Mouse (Mus musculus) neural tube, embryonic 12.5 days (tissue): Measurements from ENCODE around the gene Mamld1. TPM values are rescaled to one million over a fixed set of nuclear protein-coding genes. Genes with fewer than 3 reads are reported as not detected.
A peak's percentile ranks its signal among the peaks of the same experiment; 100 is the strongest.
"Not testable (repeated sequence)": the region's sequence is repeated elsewhere in the genome, so short reads cannot be mapped to it uniquely, and the experiment has no call there.

Experiments
- ATAC-seq: fragments of 200-750 bp; cut with Nextera tagmentation; 2 replicates; pipeline ENCODE4 v1.8.0; 2017; ENCODE audit warnings: low read depth, mild to moderate bottlenecking, moderate TSS enrichment, moderate library complexity; ENCODE audit not compliant: low FRiP score
- H3K27ac ChIP-seq: fragments of 300-500 bp; sonication (generic); 2 replicates; pipeline ENCODE4 v1.5.1; 2016
- H3K27me3 ChIP-seq: fragments of 300-500 bp; sonication (generic); replicated peaks from 2 replicates; pipeline ENCODE4 v1.6.1; 2016; ENCODE audit warnings: mild to moderate bottlenecking
- H3K36me3 ChIP-seq: fragments of 300-500 bp; sonication (generic); 2 replicates; pipeline ENCODE4 v1.6.1; 2016; ENCODE audit warnings: mild to moderate bottlenecking
- H3K4me1 ChIP-seq: fragments of 300-500 bp; sonication (generic); 2 replicates; pipeline ENCODE4 v1.6.1; 2016
- H3K4me2 ChIP-seq: fragments of 300-500 bp; sonication (generic); replicated peaks from 2 replicates; pipeline ENCODE4 v1.6.1; 2016; ENCODE audit warnings: mild to moderate bottlenecking
- H3K4me3 ChIP-seq: fragments of 300-500 bp; sonication (generic); 2 replicates; pipeline ENCODE4 v1.5.1; 2016
- H3K9ac ChIP-seq: fragments of 300-500 bp; sonication (generic); 2 replicates; pipeline ENCODE4 v1.6.1; 2016; ENCODE audit warnings: mild to moderate bottlenecking
- H3K9me3 ChIP-seq: fragments of 300-500 bp; sonication (generic); 2 replicates; pipeline ENCODE4 v1.6.1; 2016; ENCODE audit warnings: mild to moderate bottlenecking
- WGBS: fragments of 180-500 bp; shearing (Covaris S2); methylation state at CpG from one replicate; pipeline ENCODE4 v1.1.7; 2016; 5-methylcytosine and 5-hydroxymethylcytosine counted together
- polyA plus RNA-seq: library from polyadenylated mRNA; unstranded; fragments of >200 nt; fragmentation: Nextera tagmentation; extraction: Ambion mirVana; gene quantifications from 2 replicates; pipeline ENCODE4 v1.2.1, GENCODE M21; 2016

Gene Mamld1
- polyA plus RNA-seq: 2.8 and 4.5 TPM in 2 replicates

DNA sequence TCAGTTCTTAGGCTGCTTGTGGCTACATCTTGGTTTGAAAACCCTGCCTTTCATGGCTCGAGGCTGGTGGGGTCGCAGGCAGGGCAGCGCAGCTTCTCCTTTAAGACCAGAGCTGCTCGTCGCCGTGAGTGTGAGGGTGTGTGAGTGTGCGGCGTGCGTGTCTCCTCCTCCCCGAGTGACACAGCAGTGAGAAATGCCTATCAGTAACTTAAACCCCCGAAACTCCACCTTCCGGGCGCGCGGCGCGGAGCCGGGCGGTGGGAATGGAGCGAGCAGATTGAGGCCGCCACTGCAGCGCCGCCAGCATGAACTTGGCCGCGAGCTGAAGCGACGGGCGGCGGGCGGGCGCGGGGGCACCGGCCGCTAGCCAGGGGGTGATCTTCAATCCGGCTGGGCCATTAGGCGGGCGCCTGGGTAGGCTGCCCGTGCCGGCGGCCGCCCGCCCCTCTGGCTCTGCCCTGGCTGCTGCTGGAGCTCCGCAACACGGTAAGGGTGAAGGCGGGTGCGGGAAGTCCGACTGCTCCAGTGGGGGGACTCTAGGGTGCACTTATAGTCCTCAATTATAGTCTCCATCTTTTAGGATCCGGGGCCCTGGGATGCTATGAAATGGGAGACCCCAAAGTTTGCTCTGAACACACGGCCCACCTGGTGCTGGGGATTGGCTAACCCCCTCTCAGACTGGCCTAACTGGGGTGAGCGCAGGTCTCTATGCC lies at the start of gene Mamld1:
Gene Mamld1 (plus strand): TSS at position 393 of the 713 bp plus-strand sequence.
- Histone ChIP-seq H3K27me3 (0 out of 2 replicates have a peak, but pooled peaks cover 6% of the 10 kb centered on the region), H3K4me2 (peak within 1 kb of the TSS; percentile 66), H3K27ac (no peak within 1 kb of the TSS), H3K4me1 (no peaks in the 10 kb centered on the region), H3K9ac (peak within 1 kb of the TSS; percentile 63), H3K36me3 (no peaks in the 10 kb centered on the region), H3K9me3 (no peaks in the 10 kb centered on the region), H3K4me3 (peak within 1 kb of the TSS; percentile 44)
- 20% methylated on average over 50 of the region's 50 CpGs for WGBS
- peak; percentile 34 for ATAC-seq

DNA sequence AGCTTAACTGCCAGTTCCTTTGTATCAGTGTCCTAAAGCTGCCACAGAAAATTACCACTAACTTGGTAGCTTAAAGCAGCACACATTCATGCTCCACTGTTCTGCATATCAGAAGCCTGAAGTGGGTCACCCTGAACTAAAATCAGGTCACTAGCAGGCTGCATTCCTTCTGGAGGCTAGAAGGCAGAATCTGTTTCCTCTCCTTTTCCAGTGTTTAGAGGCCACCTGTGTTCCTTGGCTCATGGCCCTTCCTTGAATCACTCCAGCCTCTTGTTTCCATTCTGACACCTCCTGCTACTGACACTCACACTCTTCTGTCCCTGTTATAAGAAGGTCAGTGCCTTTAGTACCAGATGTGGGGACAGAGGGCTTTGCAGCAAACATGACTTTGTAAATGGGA lies 25.3 kb upstream of the Mamld1 start:
- no peak overlapping the region for H3K4me2 ChIP-seq
- no peaks in the 10 kb centered on the region for H3K4me1 ChIP-seq
- no peak for ATAC-seq
- H3K27me3 ChIP-seq: no peaks in the 10 kb centered on the region
- H3K9me3 ChIP-seq: no peaks in the 10 kb centered on the region
- H3K27ac ChIP-seq: no peak overlapping the region
- H3K9ac ChIP-seq: no peak overlapping the region
- no peak overlapping the region for H3K4me3 ChIP-seq
- no peaks in the 10 kb centered on the region for H3K36me3 ChIP-seq

GRCm38 (mm10) chrX:71028007-71028406 lies 22.0 kb upstream of the Mamld1 start:
- H3K9ac ChIP-seq: no peak overlapping the region
- no peak overlapping the region for H3K4me3 ChIP-seq
- H3K27ac ChIP-seq: no peak overlapping the region
- WGBS: 84% methylated on average over 4 of the region's 4 CpGs
- H3K4me1 ChIP-seq: no peaks in the 10 kb centered on the region
- ATAC-seq: no peak
- no peaks in the 10 kb centered on the region for H3K27me3 ChIP-seq
- no peaks in the 10 kb centered on the region for H3K9me3 ChIP-seq
- no peak overlapping the region for H3K4me2 ChIP-seq
- H3K36me3 ChIP-seq: no peaks in the 10 kb centered on the region

DNA sequence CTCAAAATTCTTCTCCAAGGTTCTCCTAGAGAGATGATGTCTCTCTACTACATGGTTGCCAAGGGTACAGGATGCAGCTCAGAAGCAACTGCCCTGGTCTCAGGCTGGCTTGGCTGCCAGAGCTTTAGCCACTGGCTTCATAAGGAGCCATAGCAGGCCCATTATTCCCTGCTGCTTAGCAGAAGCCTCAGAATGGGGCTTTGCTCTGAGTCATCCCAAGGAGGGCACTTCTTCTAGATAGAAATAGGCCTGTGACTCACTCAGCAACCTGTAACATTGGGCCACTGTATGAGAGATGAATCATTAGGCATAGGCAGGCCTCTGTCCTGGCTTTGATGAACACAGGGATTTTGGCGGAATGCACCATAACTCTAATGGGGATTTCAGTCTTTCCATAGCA lies 21.1 kb upstream of the Mamld1 start:
- H3K9ac ChIP-seq, H3K4me2 ChIP-seq, H3K36me3 ChIP-seq, H3K27ac ChIP-seq, H3K4me1 ChIP-seq, H3K4me3 ChIP-seq, ATAC-seq, H3K27me3 ChIP-seq, H3K9me3 ChIP-seq: not testable (repeated sequence)
- WGBS: 93% methylated on average over 1 of the region's 1 CpGs

GRCm38 (mm10) chrX:71050677-71051311 lies 738 bp downstream of the Mamld1 start:
- H3K9me3 ChIP-seq: no peaks in the 10 kb centered on the region
- H3K9ac ChIP-seq: peak overlapping the region; percentile 63
- H3K4me2 ChIP-seq: peak overlapping the region; percentile 66
- 0 out of 2 replicates have a peak, but pooled peaks cover 6% of the 10 kb centered on the region for H3K27me3 ChIP-seq
- H3K27ac ChIP-seq: no peak overlapping the region
- peak overlapping the region; percentile 44 for H3K4me3 ChIP-seq
- peak; percentile 13 for ATAC-seq
- 19% methylated on average over 26 of the region's 26 CpGs for WGBS
- no peaks in the 10 kb centered on the region for H3K4me1 ChIP-seq
- no peaks in the 10 kb centered on the region for H3K36me3 ChIP-seq

GRCm38 (mm10) chrX:71051361-71052114 lies 1.5 kb downstream of the Mamld1 start:
- Histone ChIP-seq H3K36me3 (no peaks in the 10 kb centered on the region), H3K27me3 (0 out of 2 replicates have a peak, but pooled peaks cover 6% of the 10 kb centered on the region), H3K9ac (peak overlapping the region; percentile 63), H3K4me1 (no peaks in the 10 kb centered on the region), H3K4me2 (peak overlapping the region; percentile 66), H3K4me3 (peak overlapping the region; percentile 44), H3K9me3 (no peaks in the 10 kb centered on the region), H3K27ac (peak overlapping the region; percentile 20; the same call in 1 of the 2 replicates)
- peak; percentile 83 for ATAC-seq
- 18% methylated on average over 30 of the region's 30 CpGs for WGBS

DNA sequence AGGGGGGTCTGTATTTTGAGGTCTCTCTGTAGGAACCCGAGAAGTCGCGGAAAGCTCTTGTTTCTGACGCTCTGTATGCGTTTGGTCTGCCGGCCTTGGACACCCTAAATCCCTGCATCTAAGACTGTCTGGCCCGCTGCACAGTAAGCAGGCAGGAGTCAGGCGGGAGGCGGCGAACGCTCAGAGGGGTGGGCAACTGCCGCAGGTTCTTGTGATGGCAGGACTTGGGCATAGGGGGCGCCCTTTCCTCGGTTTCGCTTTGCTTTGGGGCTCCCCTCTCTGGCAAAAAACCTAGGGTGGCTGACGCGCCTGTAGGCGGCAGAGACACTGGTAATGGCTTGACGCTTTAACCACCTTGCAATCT lies 2.0 kb downstream of the Mamld1 start:
- Histone ChIP-seq H3K4me1 (no peaks in the 10 kb centered on the region), H3K9ac (peak overlapping the region; percentile 63), H3K4me2 (peak overlapping the region; percentile 66), H3K4me3 (peak overlapping the region; percentile 44), H3K27ac (peak overlapping the region; percentile 20; the same call in 1 of the 2 replicates), H3K27me3 (0 out of 2 replicates have a peak, but pooled peaks cover 6% of the 10 kb centered on the region), H3K36me3 (no peaks in the 10 kb centered on the region), H3K9me3 (no peaks in the 10 kb centered on the region)
- WGBS: 28% methylated on average over 16 of the region's 19 CpGs
- peak; percentile 73 for ATAC-seq

DNA sequence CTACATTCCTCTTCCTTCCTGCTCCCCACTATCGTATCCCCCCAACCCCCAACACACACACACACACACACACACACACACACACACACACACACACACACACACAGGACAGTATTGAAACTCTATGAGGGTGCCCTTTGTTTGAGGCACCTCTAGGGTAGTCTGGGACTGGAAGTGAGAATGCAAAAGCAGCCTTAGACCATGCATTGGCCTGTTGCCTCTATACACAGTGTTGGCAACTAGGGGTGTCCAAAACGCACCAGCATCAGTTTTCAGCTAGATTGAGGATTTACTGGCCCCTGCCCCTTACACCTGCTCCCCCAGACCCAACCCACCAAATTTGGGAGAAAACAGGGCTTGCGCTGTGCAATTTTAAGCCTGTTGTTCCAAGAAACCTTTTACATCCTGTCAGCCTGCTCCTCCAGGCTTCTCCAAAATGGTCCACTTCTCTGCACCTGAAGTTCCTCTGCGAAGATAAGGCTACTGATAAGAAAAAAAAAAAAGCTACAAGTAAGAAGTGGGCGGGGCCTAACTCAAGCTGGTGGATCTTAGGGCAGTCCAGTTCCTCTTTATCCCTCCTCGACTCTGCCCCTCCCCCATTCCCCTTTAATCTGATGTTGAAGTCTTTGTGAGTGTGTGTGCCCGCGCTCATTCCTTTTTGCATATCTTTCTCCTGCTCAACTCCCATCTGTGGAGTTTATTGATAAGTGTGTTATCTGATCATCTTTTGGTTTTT lies 2.6 kb downstream of the Mamld1 start:
- H3K4me1 ChIP-seq: no peaks in the 10 kb centered on the region
- 0 out of 2 replicates have a peak, but pooled peaks cover 6% of the 10 kb centered on the region for H3K27me3 ChIP-seq
- H3K4me2 ChIP-seq: peak overlapping the region; percentile 66
- no peak overlapping the region for H3K4me3 ChIP-seq
- no peaks in the 10 kb centered on the region for H3K36me3 ChIP-seq
- no peaks in the 10 kb centered on the region for H3K9me3 ChIP-seq
- H3K27ac ChIP-seq: no peak overlapping the region
- no peak overlapping the region for H3K9ac ChIP-seq
- peak; percentile 51 for ATAC-seq
- WGBS: 22% methylated on average over 7 of the region's 8 CpGs

- Histone ChIP-seq H3K27ac (no peak overlapping the region), H3K4me3 (no peak overlapping the region), H3K4me2 (peak overlapping the region; percentile 66; the same call in 1 of the 2 replicates), H3K9ac (no peak overlapping the region), H3K9me3 (no peaks in the 10 kb centered on the region), H3K36me3 (no peaks in the 10 kb centered on the region), H3K27me3 (0 out of 2 replicates have a peak, but pooled peaks cover 6% of the 10 kb centered on the region), H3K4me1 (no peaks in the 10 kb centered on the region)
- WGBS: 38% methylated on average over 5 of the region's 5 CpGs
- no peak for ATAC-seq
These were observed 3.2 kb downstream of the Mamld1 start for GRCm38 (mm10) chrX:71053246-71053645.

DNA sequence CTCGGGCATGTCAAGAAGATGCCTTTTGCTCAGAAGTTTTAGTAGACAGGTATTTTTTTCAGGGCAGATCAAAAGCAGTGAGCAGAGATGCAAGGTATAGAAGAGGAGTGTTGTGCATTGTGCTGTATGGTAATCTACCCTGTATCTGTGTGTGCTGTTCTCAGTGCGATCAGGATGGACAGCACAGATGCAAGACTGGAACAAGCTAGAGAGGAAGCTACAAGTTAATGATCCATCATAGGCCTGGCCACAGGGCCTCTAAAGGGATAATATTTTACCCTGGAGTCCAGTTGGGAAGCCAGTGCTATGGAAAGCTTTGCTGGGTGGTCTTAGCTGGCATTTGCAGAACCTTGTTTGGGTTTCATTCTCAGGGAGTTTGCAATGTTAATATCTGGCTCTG lies 6.9 kb downstream of the Mamld1 start:
- Histone ChIP-seq H3K9me3 (no peaks in the 10 kb centered on the region), H3K4me3 (no peak overlapping the region), H3K27ac (no peak overlapping the region), H3K27me3 (no peaks in the 10 kb centered on the region), H3K9ac (no peak overlapping the region), H3K4me1 (no peaks in the 10 kb centered on the region), H3K36me3 (no peaks in the 10 kb centered on the region), H3K4me2 (no peak overlapping the region)
- 70% methylated on average over 2 of the region's 2 CpGs for WGBS
- no peak for ATAC-seq

DNA sequence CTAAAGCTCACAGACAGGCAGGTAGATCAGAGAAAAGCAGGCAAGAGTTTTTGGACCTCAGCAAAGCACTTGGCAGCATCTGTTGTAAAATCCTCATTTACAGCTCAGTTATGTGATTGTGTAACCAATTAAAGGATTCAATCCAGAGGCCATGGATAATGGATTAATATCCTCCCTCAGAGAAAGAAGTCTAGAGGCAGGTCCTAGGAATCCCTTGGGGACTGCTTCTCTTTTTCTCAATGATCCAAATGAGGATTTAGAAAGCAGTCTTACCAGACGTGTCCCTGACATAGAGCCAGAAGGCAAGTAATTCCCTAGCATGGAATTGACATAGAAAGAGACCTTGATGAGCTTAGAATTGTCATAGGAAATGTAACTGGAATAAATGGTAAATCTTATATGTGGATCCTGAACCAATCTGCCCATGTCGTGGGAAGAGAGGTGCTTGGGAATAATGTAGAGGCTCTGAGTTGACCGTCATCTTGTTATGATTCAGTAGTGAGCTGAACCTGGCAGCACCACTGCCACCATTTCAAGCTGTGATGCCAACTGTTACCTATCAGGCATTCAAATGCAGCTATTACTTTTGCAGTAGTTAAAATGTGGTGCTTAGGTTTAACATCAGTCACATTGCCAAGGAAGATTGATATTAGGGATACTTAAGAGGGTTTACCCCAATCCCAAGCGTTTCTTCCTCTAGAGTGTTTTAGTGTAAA lies 35.2 kb downstream of the Mamld1 start:
- ATAC-seq: no peak
- 79% methylated on average over 4 of the region's 4 CpGs for WGBS
- Histone ChIP-seq H3K9ac (no peak overlapping the region), H3K4me3 (no peak overlapping the region), H3K27ac (no peak overlapping the region), H3K9me3 (no peaks in the 10 kb centered on the region), H3K36me3 (no peaks in the 10 kb centered on the region), H3K4me1 (no peaks in the 10 kb centered on the region), H3K27me3 (no peaks in the 10 kb centered on the region), H3K4me2 (no peak overlapping the region)
